Mouse (Mus musculus) C2C12 (cell line): ENCODE measurements around the gene Arrdc4. TPM values are rescaled to one million over a fixed set of nuclear protein-coding genes. Genes with fewer than 3 reads are reported as not detected.

Experiments used
- H3K27me3 ChIP-seq: one replicate; pipeline ENCODE4 v1.6.1; 2011; ENCODE audit not compliant: control insufficient read depth, insufficient read depth, insufficient read length
- H3K36me3 ChIP-seq: one replicate; pipeline ENCODE4 v1.6.1; 2011; ENCODE audit not compliant: control insufficient read depth, insufficient read depth
- H3K4me3 ChIP-seq: one replicate; pipeline ENCODE4 v1.5.1; 2011; ENCODE audit warnings: mild to moderate bottlenecking, control low read depth; ENCODE audit not compliant: poor library complexity, insufficient read depth, severe bottlenecking
- H3K79me2 ChIP-seq: one replicate; pipeline ENCODE4 v1.6.1; 2011; ENCODE audit not compliant: control insufficient read depth, insufficient read depth
- H3K79me3 ChIP-seq: one replicate; pipeline ENCODE4 v1.6.1; 2011; ENCODE audit warnings: low read depth, control low read depth
- H3ac ChIP-seq: one replicate; pipeline ENCODE3; 2011; ENCODE audit warnings: low read depth; ENCODE audit not compliant: control insufficient read depth, insufficient read length
- CEBPB ChIP-seq: IDR thresholded peaks from one replicate; pipeline ENCODE4 v1.6.1; 2011; ENCODE audit warnings: low read depth, mild to moderate bottlenecking, control low read depth, moderate library complexity
- CTCF ChIP-seq: IDR thresholded peaks from one replicate; pipeline ENCODE4 v1.5.1; 2011; ENCODE audit not compliant: control insufficient read depth, insufficient read depth, insufficient read length
- FOSL1 ChIP-seq: IDR thresholded peaks from one replicate; pipeline ENCODE4 v1.8.0; 2011; ENCODE audit warnings: mild to moderate bottlenecking, low read length; ENCODE audit not compliant: poor library complexity, insufficient read depth, severe bottlenecking
- MAX ChIP-seq: IDR thresholded peaks from one replicate; pipeline ENCODE4 v1.6.1; 2011; ENCODE audit warnings: mild to moderate bottlenecking, control low read depth
- MYOD1 ChIP-seq: IDR thresholded peaks from one replicate; pipeline ENCODE4 v1.6.1; 2011; ENCODE audit warnings: low read depth; ENCODE audit not compliant: control insufficient read depth, insufficient read length
- MYOG ChIP-seq: IDR thresholded peaks from one replicate; pipeline ENCODE4 v1.6.1; 2011; ENCODE audit not compliant: control insufficient read depth, insufficient read length; ENCODE audit errors: extremely low read depth
- USF1 ChIP-seq: IDR thresholded peaks from one replicate; pipeline ENCODE4 v1.6.1; 2011; ENCODE audit warnings: low read depth, mild to moderate bottlenecking, control low read depth, moderate library complexity
- polyA plus RNA-seq: library from polyadenylated mRNA; unstranded; fragments of >200 nt; fragmentation: generic; extraction: Trizol; gene quantifications from one replicate; pipeline ENCODE4 v1.2.1, GENCODE M21; 2012; ENCODE audit warnings: missing spikeins

Gene Arrdc4
- polyA plus RNA-seq, 1 experiment, result not detected

DNA sequence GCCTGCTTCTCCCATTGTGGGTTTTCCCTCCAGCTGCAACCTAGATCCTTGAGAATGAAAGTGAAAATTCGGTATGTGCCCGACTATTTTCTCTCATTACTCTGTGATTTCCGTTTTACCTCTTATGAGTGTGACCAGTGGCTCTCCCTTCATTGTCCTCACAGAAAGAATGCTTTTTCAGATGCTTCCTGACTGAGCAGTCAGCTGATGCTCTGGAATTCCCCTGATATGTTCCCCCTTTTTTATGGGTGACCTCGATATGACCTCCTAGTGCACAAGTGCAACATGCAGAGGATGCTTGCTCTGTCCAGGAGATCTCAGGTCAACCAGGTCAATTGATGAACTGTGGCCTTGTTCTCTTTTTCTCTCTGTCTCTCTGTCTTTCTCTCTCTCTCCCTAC, 56.3 kb downstream of the Arrdc4 start:
- Histone ChIP-seq H3K4me3 (no peak overlapping the region), H3K36me3 (no peaks in the 10 kb centered on the region), H3K79me3 (no peaks in the 10 kb centered on the region), H3K27me3 (no peaks in the 10 kb centered on the region), H3K79me2 (no peaks in the 10 kb centered on the region), H3ac (no peak overlapping the region)
- TF ChIP-seq FOSL1 (no peak), CEBPB (no peak), USF1 (no peak), CTCF (no peak), MAX (no peak), MYOD1 (no peak), MYOG (no peak)

GRCm38 (mm10) chr7:68691454-68691853, 57.6 kb downstream of the Arrdc4 start:
- Histone ChIP-seq H3K79me2 (no peaks in the 10 kb centered on the region), H3K27me3 (no peaks in the 10 kb centered on the region), H3K4me3 (no peak overlapping the region), H3K79me3 (no peaks in the 10 kb centered on the region), H3ac (no peak overlapping the region), H3K36me3 (no peaks in the 10 kb centered on the region)
- TF ChIP-seq CEBPB (no peak), MYOG (no peak), MYOD1 (no peak), FOSL1 (no peak), MAX (no peak), CTCF (no peak), USF1 (no peak)

- Histone ChIP-seq H3K79me2 (no peaks in the 10 kb centered on the region), H3K36me3 (no peaks in the 10 kb centered on the region), H3ac (no peak overlapping the region), H3K27me3 (no peaks in the 10 kb centered on the region), H3K79me3 (no peaks in the 10 kb centered on the region), H3K4me3 (no peak overlapping the region)
- TF ChIP-seq USF1, result no peak
- no peak for TF ChIP-seq MAX
- TF ChIP-seq CTCF, result no peak
- no peak for TF ChIP-seq MYOD1
- TF ChIP-seq CEBPB, result no peak
- no peak for TF ChIP-seq MYOG
- no peak for TF ChIP-seq FOSL1
These were observed 61.9 kb downstream of the Arrdc4 start for GRCm38 (mm10) chr7:68687140-68687611.
